Mouse (Mus musculus): ENCODE measurements around the gene Rasa3. TPM values are rescaled to one million over a fixed set of nuclear protein-coding genes. Genes with fewer than 3 reads are reported as not detected.

The Rasa3 gene
- total and polyA plus RNA-seq, 3 experiments, result 22.4 to 28.0 TPM; not detected in 1

- DNase-seq (ENCODE audit: low read depth, low spot score), result no peak
- Histone ChIP-seq H3K27ac (ENCODE audit: control insufficient read depth, low read depth, low read length) (no peak overlapping the region), H3K36me3 (ENCODE audit: control insufficient read depth in 1 of 2, insufficient read depth in 2 of 2, low read length in 2 of 2) (no peaks in the 10 kb centered on the region), H3K9me3 (replicated peaks; ENCODE audit: insufficient read depth, low read length) (no peaks in the 10 kb centered on the region), H3K4me3 (ENCODE audit: control insufficient read depth in 1 of 2, insufficient read depth in 1 of 2, low read depth in 2 of 2, low read length in 2 of 2) (no peak overlapping the region), H3K4me1 (ENCODE audit: control insufficient read depth in 1 of 2, insufficient read depth in 2 of 2, low read length in 2 of 2) (no peaks in the 10 kb centered on the region), H3K9ac (ENCODE audit: control insufficient read depth, low read depth, low read length, poor library complexity, severe bottlenecking) (no peak overlapping the region), H3K27me3 (ENCODE audit: control insufficient read depth in 1 of 2, insufficient read depth in 2 of 2, low read length in 2 of 2) (no peaks in the 10 kb centered on the region; a peak in 1 of 4 replicates), H3K79me2 (ENCODE audit: control insufficient read depth, insufficient read depth, low read length, poor library complexity) (no peaks in the 10 kb centered on the region)
- TF ChIP-seq CTCF (IDR thresholded peaks at IDR 0.05 in 2 of 3, conservative IDR thresholded peaks at IDR 0.05 in 1 of 3; ENCODE audit: control insufficient read depth in 1 of 3, insufficient read depth in 1 of 3, low read depth in 2 of 3, low read length in 3 of 3, poor library complexity in 1 of 3, severe bottlenecking in 1 of 3) (no peak), NELFE (IDR thresholded peaks at IDR 0.05; ENCODE audit: low read depth, low read length) (no peak), MAFK (IDR thresholded peaks at IDR 0.05; ENCODE audit: borderline replicate concordance, low read depth, low read length) (no peak), TBP (IDR thresholded peaks at IDR 0.05; ENCODE audit: low read depth, low read length) (no peak), KAT2A (conservative IDR thresholded peaks at IDR 0.05; ENCODE audit: low read depth, low read length) (no peak), E2F4 (IDR thresholded peaks at IDR 0.05; ENCODE audit: borderline replicate concordance, low read depth, low read length) (no peak), USF1 (IDR thresholded peaks at IDR 0.05; ENCODE audit: low read depth, low read length) (no peak), EP300 (IDR thresholded peaks at IDR 0.05; ENCODE audit: low read depth in 1 of 2, low read length in 2 of 2) (no peak), POLR2AphosphoS2 (IDR thresholded peaks at IDR 0.05; ENCODE audit: low read length) (no peak), JUND (IDR thresholded peaks at IDR 0.05; ENCODE audit: low read depth, low read length) (no peak), ZNF384 (IDR thresholded peaks at IDR 0.05; ENCODE audit: low read depth, low read length) (no peak), MEF2A (IDR thresholded peaks at IDR 0.05; ENCODE audit: extremely low read depth, insufficient replicate concordance, low read depth, low read length, poor library complexity, severe bottlenecking) (no peak), ZC3H11A (IDR thresholded peaks at IDR 0.05; ENCODE audit: low read depth, low read length) (no peak), BHLHE40 (IDR thresholded peaks at IDR 0.05; ENCODE audit: borderline replicate concordance, low read depth, low read length) (no peak), RCOR1 (IDR thresholded peaks at IDR 0.05; ENCODE audit: low read depth, low read length) (no peak), GABPA (IDR thresholded peaks at IDR 0.05; ENCODE audit: low read depth, low read length) (no peak), MXI1 (IDR thresholded peaks at IDR 0.05; ENCODE audit: low read depth, low read length) (no peak), ELF1 (IDR thresholded peaks at IDR 0.05; ENCODE audit: low read depth, low read length) (no peak), MAX (IDR thresholded peaks at IDR 0.05; ENCODE audit: low read length) (no peak), MYB (IDR thresholded peaks at IDR 0.05; ENCODE audit: low read depth, low read length) (no peak)
Measured at GRCm38 (mm10) chr8:13692302-13693066, 15.1 kb upstream of the Rasa3 start.

- no peak overlapping the region for H3K9ac ChIP-seq (ENCODE audit: control insufficient read depth, low read depth, low read length, poor library complexity, severe bottlenecking)
- H3K9me3 ChIP-seq (replicated peaks; ENCODE audit: insufficient read depth, low read length), result no peaks in the 10 kb centered on the region
- no peak for DNase-seq (ENCODE audit: low read depth, low spot score)
- H3K27me3 ChIP-seq (ENCODE audit: control insufficient read depth in 1 of 2, insufficient read depth in 2 of 2, low read length in 2 of 2), result no peaks in the 10 kb centered on the region; a peak in 1 of 4 replicates
- no peaks in the 10 kb centered on the region for H3K79me2 ChIP-seq (ENCODE audit: control insufficient read depth, insufficient read depth, low read length, poor library complexity)
- peaks cover 0 to 6% of the 10 kb centered on the region in 2 experiments; a peak in 2 of 4 replicates for H3K36me3 ChIP-seq (ENCODE audit: control insufficient read depth in 1 of 2, insufficient read depth in 2 of 2, low read length in 2 of 2)
- peaks cover 2 to 16% of the 10 kb centered on the region in 2 experiments; a peak in 3 of 4 replicates for H3K4me1 ChIP-seq (ENCODE audit: control insufficient read depth in 1 of 2, insufficient read depth in 2 of 2, low read length in 2 of 2)
- no peak for TF ChIP-seq KAT2A (conservative IDR thresholded peaks at IDR 0.05; ENCODE audit: low read depth, low read length)
- TF ChIP-seq RCOR1 (IDR thresholded peaks at IDR 0.05; ENCODE audit: low read depth, low read length), result no peak
- TF ChIP-seq MYB (IDR thresholded peaks at IDR 0.05; ENCODE audit: low read depth, low read length), result no peak
- no peak for TF ChIP-seq MAFK (IDR thresholded peaks at IDR 0.05; ENCODE audit: borderline replicate concordance, low read depth, low read length)
- TF ChIP-seq E2F4 (IDR thresholded peaks at IDR 0.05; ENCODE audit: borderline replicate concordance, low read depth, low read length), result no peak
- TF ChIP-seq UBTF (IDR thresholded peaks at IDR 0.05; ENCODE audit: borderline replicate concordance, insufficient read depth, low read depth, low read length), result no peak
- no peak for TF ChIP-seq HCFC1 (IDR thresholded peaks at IDR 0.05; ENCODE audit: low read depth, low read length)
- no peak overlapping the region for H3K27ac ChIP-seq (ENCODE audit: control insufficient read depth, low read depth, low read length)
- no peak overlapping the region for H3K4me3 ChIP-seq (ENCODE audit: control insufficient read depth in 1 of 2, insufficient read depth in 1 of 2, low read depth in 2 of 2, low read length in 2 of 2)
Measured at GRCm38 (mm10) chr8:13689331-13689730, 11.9 kb upstream of the Rasa3 start.

Data from MEL (cell line).